Mouse (Mus musculus): Measurements from ENCODE around the gene Ptprg. TPM values are rescaled to one million over a fixed set of nuclear protein-coding genes. Genes with fewer than 3 reads are reported as not detected.
A peak's percentile ranks its signal among the peaks of the same experiment; 100 is the strongest.

Ptprg gene
- total RNA-seq, 4 experiments from 2014 or later: 43.4 to 66.5 (median 48.8) TPM

DNA sequence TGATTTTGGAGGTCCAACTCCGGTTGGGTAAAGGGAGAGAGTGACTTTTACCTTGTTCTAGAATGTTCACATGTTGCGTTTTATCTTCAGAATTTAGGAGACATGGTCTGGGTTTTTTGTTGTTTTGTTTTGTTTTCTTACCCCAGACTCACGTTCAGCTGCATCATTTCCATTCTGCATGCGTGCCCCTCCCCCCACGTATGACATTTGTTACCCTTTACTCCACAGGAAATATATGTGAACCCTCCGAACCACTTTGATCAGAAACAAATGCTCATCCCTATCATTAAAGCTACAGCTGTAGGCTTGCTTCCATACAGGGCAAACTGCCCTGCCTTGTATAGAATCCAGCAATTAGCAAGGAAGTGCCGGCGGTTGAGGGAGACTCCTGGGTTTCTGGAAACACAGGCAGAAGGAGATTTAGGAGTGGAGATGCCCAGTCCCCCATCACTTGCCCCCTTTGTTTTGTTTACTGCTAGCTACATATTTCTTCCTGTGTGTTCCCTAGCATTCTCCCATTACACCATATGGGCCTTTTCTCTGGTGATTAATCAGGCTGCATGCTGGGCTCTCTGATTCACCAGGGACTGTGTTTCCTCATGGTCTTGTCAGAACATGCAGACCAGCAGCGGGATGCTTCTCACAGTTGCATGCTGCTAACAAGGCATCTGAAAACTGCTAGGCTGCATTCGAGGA is 130.2 kb downstream of the Ptprg start:
- DNase-seq (ENCODE audit: low spot score): no peak

DNA sequence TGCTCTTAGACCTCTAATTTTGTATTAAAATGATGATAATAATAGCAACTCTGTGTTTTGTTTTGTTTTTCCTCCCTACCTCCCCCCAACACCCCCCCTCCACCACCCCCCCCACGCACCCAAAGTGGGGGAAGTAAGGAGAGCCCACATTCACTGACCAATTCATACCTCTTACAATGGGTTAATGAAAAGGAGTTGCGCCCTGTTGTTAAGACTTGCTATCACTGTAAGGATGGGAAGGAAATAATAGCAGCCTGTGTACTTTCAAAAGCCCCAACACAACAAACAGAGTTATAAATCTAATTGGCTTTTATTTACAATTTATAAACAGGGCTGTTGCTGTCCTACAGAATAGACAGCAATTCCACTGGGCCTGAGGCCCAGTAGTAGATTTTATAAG is 130.8 kb downstream of the Ptprg start:
- no peak for DNase-seq (ENCODE audit: low spot score)

DNA sequence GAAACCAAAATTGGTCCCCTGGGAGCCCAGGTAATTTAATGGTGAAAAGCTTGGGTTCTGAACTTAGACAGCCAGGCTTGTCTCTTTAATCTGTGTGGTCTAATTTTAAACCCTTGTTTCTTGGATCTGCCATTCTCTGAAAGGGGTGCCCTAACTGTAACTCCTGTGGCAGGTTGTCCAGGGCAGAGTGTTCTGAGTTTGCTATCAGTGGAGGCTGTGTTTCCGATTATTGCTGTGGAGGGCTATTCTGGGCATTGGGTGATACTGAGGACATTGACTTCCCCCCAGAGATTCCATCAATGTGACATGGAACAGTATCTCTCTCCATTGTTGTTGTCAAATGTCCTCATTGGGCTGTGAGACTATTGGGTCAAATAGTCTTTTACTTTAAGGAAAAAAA is 134.2 kb downstream of the Ptprg start:
- peak; percentile 42 for DNase-seq (ENCODE audit: low spot score)

DNA sequence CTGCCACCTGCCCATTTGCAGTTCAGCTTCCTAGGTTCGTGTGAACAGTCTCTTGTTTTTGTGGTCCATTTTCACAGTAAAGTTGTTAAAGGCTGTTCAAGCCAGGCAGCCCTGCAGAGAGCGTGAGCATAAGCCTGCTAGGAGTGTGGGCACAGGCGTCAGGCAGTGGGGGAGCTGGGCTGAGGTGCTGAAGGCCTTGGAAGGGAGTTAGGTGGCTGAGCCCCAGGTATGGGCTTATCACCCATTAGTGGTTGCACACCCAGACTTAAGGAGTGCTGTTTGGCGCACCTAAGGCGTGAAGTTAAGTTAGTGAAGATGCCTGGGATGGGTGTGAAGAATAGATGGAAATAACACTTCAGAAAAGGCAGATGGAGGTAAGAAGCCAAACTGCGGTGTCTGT is 134.8 kb downstream of the Ptprg start:
- no peak for DNase-seq (ENCODE audit: low spot score)

DNA sequence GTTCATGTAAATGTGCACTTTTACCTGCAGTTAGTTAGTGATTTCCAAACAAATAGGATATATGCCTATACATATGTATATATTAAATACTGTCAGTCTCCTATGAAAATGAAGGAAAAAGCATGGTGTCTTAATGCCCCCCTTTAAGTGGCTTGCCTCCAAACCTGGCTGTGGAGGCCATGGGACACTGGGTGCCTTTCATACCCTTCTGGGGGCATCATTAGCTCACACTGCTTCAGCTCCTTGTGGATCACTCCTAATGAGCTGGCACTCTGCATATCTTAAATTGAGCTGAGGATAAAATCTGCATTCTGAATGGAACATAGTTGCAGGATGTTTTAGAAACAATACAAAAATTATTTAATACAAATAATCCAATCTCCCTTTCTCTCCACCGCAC is 136.7 kb downstream of the Ptprg start:
- DNase-seq (ENCODE audit: low spot score): no peak

DNA sequence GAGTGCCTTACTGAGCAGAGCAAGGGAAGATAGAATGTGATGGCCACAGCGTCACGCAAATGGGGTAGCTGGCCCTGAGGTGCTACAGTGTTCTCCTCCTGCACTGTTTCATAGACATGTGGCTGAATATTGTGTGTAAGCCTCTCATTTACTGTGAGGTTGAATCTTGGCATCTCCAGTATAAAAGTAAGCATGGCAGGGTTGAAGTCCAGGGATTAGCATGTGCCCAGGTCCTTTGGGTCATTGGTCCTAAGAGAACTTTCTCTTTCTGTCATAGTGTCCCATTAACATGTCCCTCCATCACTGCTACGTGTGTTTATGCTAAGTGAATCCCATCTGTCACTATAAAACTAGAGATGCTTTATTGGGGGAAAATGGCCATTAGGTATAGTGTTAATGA is 138.2 kb downstream of the Ptprg start:
- no peak for DNase-seq (ENCODE audit: low spot score)

DNA sequence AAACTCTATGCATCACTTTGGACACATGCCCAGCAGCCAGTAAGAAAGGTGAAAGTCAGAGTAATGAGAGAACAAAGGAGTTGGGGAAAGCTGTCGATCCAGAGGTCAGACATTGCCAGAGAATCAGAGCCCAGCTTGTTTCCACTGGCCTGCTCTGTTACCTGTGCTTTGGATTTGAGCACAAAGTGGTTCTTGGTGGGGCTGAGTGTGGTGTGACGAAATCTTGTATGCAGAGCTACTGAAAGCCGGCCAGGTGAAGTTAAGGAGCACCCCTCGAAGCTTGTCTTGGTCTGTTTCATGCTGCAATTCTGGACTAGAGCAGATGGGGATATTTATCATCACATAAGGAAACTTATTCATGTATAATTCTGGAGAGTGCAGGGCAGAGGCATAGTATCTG is 145.5 kb downstream of the Ptprg start:
- no peak for DNase-seq (ENCODE audit: low spot score)

DNA sequence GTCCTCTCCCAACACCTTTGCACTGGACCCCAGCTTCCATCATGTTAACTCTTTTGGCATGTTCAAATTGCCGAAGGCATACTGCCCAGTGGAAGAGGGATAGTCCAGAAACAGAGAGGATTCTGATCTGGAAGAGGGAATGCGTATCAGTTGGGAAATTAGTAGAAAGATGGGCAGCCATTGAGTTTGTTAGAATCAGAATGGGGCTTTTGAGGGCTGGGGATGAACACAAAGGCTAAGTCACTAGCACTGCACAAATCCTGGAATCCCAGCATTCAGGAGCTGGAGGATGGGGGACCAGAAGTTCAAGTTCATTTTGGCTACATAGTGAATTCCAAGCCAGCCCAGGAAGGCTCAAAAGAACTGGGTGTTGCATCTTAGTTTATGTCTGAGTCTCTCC is 146.3 kb downstream of the Ptprg start:
- no peak for DNase-seq (ENCODE audit: low spot score)

DNA sequence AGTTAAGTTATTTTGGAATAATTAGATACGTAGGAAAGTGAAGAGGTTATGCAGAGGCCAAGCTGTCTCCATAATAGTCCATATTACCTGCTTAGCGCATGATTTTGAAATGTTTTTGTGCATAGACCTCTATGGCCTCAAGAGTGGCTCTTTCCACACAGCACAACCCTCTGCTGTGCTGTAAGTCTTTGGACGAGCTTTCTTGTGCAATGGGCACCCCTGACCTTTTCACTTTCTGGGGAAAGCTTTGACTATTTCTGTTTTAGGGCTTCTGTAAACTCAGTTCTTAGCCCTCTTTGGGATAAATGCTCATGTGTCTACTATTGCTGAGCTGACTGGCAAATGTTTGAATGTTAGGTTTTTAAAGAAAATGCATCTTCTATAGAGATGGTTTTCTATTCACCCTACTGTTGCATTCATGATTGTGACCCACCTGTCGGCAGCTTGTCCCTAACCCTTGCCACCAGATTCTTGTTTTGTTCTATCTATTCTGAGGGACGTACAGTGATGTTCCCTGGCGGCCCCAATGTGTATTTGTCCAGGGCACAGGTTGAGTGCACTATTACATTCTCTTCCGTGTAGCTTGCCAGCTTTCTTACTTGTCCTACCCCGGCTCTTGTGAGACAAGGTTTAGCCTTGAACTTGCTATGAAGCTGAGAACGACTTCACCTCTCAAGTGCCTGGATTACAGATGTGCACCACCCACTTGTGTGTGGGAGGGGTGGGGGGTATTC is 148.4 kb downstream of the Ptprg start:
- DNase-seq (ENCODE audit: low spot score): no peak

DNA sequence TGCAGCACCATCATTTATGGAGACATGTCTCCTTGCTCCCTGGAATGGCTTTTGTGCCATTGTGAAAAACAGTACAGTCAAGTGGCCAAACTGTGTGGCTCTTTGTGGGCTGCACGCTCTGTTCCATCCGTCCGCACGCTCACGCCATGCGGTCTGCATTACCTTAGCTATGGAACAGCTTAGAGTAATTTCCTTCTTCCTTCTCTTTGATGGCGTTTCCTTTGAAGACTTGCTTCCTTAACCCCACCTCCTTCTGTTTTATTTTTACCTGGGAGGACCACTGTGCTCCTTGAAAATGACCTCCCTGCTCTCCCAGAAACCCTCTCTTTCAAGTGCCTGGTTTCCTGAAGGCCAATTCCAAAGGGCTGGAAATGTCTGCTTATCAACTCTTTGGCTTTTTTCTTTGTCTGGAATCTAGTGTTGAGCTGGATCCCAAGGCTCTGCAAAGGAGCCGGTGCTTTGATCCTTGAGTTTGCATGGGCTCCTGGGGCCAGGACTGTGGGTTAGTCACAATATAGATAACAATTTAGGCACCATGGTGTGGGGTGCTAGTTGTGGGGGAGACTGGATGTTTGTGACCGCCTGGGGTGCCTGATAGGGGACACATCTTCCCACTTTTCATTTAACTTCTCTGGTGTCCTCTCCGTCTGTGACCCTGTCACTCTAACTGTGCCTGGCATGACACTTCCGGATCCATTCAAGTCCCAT is 149.6 kb downstream of the Ptprg start:
- DNase-seq (ENCODE audit: low spot score): no peak

DNA sequence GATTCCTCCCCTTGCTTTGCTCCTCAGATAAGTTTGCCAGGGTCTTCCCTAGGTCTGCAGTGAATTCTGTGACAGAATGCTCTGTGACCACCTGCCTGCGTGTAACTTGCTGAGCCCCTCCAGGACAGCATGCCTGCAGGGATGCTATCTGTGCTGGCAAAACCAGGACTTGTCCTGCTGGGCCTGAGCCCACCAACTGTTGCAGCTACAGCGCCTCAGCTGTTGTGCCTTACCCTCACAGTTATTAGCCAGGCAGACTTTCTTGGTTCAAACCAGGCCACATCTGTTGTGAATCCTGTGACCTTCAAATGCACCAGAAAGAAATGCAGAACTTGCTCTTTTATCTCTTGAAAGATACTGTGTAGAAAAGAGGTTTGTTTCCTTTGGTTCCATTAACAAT is 151.5 kb downstream of the Ptprg start:
- no peak for DNase-seq (ENCODE audit: low spot score)

DNA sequence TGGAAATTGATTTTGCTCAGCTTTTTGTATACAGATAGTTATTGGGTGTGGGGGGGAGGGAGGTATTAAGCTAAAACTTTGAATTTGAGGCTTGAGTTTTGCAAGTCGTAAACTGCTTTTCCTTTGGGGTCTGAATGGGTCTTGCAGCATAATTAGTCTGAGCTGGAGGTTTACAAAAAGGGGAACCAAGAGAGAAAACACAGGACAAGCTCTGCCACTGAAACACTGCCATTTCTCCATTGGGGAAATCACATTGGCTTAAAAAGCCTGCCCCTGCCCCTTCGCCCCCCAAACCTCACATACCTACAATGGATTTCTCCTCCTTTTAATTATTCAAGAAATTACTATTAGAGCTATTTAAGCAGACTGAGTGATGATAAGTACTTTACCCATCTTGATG is 156.0 kb downstream of the Ptprg start:
- no peak for DNase-seq (ENCODE audit: low spot score)

DNA sequence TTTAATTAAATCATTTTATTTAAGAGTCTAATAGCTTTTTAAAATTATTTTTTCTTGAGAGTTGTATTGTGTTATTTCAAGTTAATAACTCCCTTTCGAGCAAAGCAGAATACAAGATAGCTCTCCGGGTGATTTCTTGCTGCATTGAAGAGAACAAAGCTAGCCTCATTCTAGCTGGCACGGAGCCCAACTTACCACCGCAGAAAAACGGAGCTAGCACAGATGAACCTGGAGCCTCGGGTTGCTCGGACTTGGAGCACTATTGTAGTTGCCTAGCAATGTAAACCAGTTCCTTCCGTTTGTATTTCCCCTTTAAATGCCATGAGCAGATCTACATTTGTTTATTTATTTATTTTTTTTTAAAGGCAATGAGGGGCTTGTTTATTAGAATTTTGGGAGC is 156.5 kb downstream of the Ptprg start:
- no peak for DNase-seq (ENCODE audit: low spot score)

DNA sequence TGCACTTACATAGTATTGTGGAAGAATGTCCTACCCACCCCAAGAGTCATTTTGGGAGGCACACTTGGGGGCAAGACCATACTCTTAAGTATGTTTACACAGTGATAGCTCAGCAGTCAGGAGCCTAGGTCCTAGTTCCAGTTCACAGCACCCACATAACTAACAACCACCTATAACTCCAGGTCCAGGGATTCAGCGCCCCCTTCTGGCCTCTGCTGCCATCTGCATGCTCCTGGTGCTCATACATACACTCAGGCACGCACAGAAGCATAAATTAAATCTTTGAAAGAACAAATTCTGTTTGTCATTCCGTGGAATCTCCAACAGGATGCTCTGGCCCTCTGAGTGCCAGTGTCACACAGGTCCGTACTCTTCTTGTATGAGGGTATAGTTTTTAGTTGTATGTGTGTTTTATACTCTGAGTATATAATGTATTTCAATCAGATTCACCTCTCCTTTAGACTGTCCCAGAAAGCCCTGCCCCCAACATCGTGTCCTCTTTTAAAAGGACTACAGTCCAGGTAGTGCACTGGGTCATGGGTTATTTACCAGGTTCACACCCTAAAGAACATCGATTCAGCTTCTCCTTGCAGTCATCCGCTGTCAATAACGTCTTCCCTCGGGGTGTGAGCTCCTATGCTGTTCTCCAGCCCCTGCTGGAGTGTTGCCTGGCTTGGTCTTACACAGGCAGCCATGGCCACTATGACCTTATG is 157.2 kb downstream of the Ptprg start:
- DNase-seq (ENCODE audit: low spot score): no peak

DNA sequence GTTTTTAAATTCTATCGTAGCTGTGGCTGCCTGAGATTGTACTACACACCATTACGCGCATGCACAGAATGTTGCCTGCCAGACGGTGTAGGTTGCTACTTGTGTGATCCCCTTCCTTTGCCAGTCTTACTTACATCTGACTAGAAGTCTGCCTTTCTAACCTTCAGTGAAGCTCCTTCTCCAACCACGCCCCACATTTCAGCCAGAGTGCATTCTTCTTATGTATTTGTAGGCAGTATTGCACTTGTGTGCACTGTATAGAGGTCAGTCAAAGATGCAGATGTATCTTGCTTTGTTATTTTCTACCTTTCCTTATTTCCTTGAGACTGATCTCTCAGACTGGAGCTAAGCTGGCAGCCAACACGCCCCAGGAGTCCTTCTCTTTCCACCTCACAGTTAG is 158.8 kb downstream of the Ptprg start:
- DNase-seq (ENCODE audit: low spot score): no peak

DNA sequence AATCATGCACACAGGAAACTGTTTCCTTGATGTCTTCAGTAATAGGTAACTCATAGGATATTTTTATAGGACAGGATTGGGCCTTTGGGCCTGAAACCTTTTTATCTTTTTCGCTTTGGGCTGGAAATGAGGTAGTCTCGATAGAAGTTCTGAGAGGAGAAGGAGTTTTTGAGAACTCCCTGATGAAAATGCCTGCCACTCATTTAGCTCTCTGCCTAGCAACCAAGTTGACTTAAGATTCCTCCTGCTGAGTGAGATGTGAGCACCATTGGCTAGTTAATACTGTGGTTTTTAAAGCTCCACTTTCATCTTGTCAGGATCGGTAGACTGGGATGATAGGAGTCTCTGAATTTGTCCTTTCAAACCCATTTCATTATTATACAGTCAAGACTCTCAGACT is 162.9 kb downstream of the Ptprg start:
- DNase-seq (ENCODE audit: low spot score): no peak

DNA sequence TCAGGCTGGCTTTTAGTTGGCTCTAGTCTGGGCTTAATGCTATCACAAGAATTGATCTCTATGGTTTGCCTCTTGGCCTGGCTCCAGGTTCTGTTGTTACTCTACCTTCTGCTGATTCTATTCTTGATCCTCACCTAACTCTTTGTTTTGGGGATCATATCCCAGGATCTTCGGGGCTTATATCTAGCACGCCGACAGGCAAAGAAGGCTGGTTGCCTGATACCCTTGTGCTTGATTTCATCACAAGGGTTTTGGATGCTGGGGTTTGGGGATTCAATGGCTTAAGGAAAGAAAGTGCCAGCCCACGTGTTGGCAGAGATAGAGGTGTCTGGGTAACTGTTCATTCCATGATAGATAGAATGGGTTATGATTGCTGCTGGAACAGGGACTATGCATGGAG is 164.9 kb downstream of the Ptprg start:
- no peak for DNase-seq (ENCODE audit: low spot score)

DNA sequence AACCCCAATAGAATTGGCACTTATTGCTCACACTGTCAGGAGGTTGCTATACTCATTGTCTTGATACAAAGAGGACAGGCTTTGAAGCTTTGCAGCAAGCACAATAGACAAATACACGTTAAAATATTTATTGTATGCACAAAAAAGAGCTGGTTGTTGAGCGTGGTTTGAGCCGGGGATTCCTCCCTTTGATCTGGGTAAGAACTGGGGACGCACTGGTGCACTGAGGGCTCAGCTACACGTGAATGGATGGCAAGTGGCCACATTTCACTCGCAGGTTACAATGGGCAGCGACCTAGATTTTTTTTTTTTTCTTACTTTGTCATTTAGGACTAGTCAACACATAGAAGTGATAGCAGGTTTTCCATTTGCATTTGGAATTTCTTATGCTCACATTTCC is 165.9 kb downstream of the Ptprg start:
- no peak for DNase-seq (ENCODE audit: low spot score)

DNA sequence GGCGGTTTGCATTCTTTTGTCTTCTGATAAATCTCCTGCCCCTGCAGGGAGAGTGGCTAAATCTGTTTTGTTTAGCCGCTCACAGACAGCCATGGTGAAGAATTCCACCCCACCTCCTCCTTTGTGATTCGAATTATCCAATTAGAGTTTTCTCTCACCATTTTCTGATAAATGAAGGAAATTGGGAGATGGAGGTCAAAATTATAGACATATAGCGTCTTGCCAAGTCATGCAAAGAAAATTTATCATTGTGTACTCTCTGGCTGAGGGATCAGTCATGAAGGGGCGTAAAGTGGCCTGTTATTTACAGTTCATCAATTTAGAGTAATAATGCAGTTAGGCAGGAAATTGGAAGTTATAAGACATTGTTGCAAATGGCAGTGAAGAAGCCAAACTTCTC is 168.8 kb downstream of the Ptprg start:
- DNase-seq (ENCODE audit: low spot score): no peak

DNA sequence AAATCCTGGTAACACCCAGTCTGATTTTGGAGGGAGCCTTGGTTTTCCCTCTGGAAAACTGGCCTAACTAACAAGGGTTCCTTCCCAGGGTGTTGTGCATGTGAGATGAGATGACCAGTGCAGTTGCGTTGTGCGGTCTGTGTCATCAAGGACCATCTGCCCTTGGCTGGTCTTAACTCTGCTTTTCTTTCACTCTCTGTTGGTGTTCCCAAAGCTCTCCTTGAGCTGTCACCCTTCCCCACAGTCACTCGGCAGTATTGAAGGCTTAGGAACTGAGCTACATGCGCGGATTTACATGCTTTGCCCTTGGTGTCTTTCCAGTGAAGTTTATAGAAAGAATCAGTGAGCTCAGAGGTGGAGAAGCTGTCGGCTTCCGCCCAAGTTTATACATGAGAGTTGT is 170.5 kb downstream of the Ptprg start:
- no peak for DNase-seq (ENCODE audit: low spot score)

DNA sequence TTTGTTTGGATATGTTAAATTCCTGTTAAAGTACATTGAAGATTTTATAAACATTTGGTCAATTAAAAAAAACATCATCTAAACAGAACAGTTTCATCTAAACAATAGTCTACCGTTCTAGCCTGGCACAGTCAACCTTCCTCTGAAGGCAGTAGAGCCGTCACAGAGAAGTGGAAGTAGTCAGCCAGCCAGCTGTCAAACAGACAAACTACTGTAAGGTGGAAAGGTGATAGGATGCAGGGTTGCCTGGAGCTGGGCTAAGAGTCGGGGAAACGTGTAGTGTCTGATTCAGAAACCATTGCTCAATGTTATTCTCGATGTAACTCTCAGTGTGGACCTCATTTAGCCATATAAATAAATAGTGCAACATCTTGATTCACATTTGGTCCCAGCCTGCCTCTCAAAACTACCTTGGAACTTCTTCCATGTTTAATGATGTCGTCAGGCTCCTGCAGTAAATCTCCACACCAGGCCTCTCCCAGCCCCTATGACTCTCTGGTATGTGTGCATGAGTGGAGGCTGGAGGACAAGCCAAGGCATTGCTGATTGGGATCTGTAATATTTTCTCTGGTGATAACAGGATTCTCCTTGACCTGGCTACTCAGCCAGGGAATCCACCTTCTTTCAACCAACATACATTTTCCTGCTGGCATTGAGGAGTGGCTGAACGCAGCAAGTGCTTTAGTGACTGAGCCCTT is 178.0 kb downstream of the Ptprg start:
- no peak for DNase-seq (ENCODE audit: low spot score)

DNA sequence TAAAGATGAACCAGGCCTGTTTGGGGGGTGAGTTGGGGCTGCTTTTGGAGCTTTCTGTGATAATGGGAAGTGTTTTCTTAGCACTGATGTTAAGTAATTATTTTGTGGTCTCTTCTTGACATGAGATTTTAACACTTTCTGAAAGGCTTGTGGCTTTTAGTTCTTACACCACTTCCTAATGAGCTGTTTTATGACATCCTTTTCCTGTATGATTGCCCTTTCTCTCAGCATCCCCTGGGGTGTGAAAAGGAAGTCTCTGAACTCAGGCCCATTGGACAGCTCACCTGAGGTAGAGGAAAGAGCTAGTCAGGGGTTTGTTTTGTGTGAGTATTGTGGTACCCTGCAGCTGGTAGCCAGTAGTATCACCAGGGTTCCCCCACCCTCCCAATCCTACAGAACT is 179.0 kb downstream of the Ptprg start:
- DNase-seq (ENCODE audit: low spot score): no peak
